Mouse (Mus musculus): ENCODE measurements around the gene Vwce.

DNA sequence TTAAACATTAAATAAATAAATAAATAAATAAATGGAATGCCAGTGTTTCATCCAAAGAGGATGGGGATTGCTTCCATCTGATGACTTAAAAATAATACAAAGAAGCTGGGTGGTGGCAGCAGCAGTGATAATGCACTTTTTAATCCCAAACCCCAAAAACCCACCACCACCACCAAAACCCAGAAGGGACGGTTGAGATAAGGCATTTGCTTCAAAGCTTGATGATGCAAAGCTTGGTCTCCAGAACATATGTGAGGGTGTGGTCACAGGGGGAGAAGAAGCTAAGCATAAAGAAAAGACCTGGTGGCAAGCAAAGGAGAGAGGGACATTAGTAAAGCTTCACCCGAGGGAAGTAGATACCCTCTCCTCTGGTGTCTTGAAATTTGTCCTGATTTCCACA lies 27.9 kb downstream of the Vwce start:
- TF ChIP-seq CTCF (IDR thresholded peaks at IDR 0.05; ENCODE audit: low read depth, low read length), result no peak
- no peak for TF ChIP-seq POLR2A (IDR thresholded peaks at IDR 0.05; ENCODE audit: extremely low read depth, insufficient read depth, low read length)
